Mouse (Mus musculus) thymus, postnatal 10 days (tissue): ENCODE results near the gene Aifm1.

Source experiments
- DNase-seq, 2 experiments: peaks; one replicate each; pipeline ENCODE4 v3.0.0; 2021; ENCODE audit warnings: low spot score in 2 of 2

The Aifm1 gene

GRCm38 (mm10) chrX:48513166-48513807 is at the start of gene Aifm1:
Gene Aifm1, minus strand, starts transcription at chrX:48513563.
- peak; percentile 79 for DNase-seq

GRCm38 (mm10) chrX:48532175-48532574 is 18.8 kb upstream of the Aifm1 start:
- DNase-seq, result peak; percentile 41 to 70

GRCm38 (mm10) chrX:48526435-48526834 is 13.1 kb upstream of the Aifm1 start:
- no peak for DNase-seq

GRCm38 (mm10) chrX:48525866-48526265 is 12.5 kb upstream of the Aifm1 start:
- DNase-seq, result no peak

- no peak for DNase-seq
Observed at GRCm38 (mm10) chrX:48525332-48525731, 12.0 kb upstream of the Aifm1 start.

GRCm38 (mm10) chrX:48523512-48523911 is 10.1 kb upstream of the Aifm1 start:
- DNase-seq, result no peak

GRCm38 (mm10) chrX:48521651-48522050 is 8.3 kb upstream of the Aifm1 start:
- DNase-seq, result no peak

- peak in 1 of 2 experiments; percentile 4 for DNase-seq
Observed at GRCm38 (mm10) chrX:48519549-48520085, 6.3 kb upstream of the Aifm1 start.

GRCm38 (mm10) chrX:48518808-48519548 is 5.6 kb upstream of the Aifm1 start, which contains the start of gene Rab33a:
Gene Rab33a, plus strand, starts transcription at chrX:48519285.
- peak; percentile 16 to 22 for DNase-seq

- DNase-seq, result peak; percentile 48 to 63
Observed at GRCm38 (mm10) chrX:48518211-48518807, 4.9 kb upstream of the Aifm1 start.

- DNase-seq, result no peak
Observed at GRCm38 (mm10) chrX:48513824-48514223, 461 bp upstream of the Aifm1 start.

GRCm38 (mm10) chrX:48493763-48494162 is 19.6 kb downstream of the Aifm1 start:
- DNase-seq, result no peak

- DNase-seq, result no peak
Observed at GRCm38 (mm10) chrX:48481687-48482086, 31.7 kb downstream of the Aifm1 start.

- DNase-seq, result no peak
Observed at GRCm38 (mm10) chrX:48481095-48481494, 32.3 kb downstream of the Aifm1 start.

GRCm38 (mm10) chrX:48467355-48467946 is 45.9 kb downstream of the Aifm1 start:
- DNase-seq, result no peak

GRCm38 (mm10) chrX:48466174-48466573 is 47.2 kb downstream of the Aifm1 start:
- no peak for DNase-seq

- no peak for DNase-seq
Observed at GRCm38 (mm10) chrX:48464436-48464835, 48.9 kb downstream of the Aifm1 start.

GRCm38 (mm10) chrX:48463636-48464035 is 49.7 kb downstream of the Aifm1 start:
- DNase-seq, result no peak

GRCm38 (mm10) chrX:48462754-48463507 is 50.4 kb downstream of the Aifm1 start, which contains the start of gene Elf4:
Gene Elf4, minus strand, starts transcription at chrX:48463132.
- DNase-seq, result peak; percentile 49 to 77

GRCm38 (mm10) chrX:48462297-48462696 is 51.1 kb downstream of the Aifm1 start:
- no peak for DNase-seq

GRCm38 (mm10) chrX:48461006-48461405 is 52.4 kb downstream of the Aifm1 start:
- no peak for DNase-seq
